Mouse (Mus musculus) layer of hippocampus, adult 8-10 months (tissue): ENCODE data around the gene Hgd. TPM values are rescaled to one million over a fixed set of nuclear protein-coding genes. Genes with fewer than 3 reads are reported as not detected.
A peak's percentile ranks its signal among the peaks of the same experiment; 100 is the strongest.

Experiments used
- DNase-seq, 2 experiments: peaks; one replicate each; pipeline ENCODE4 v3.0.0; 2022; ENCODE audit warnings: low spot score in 2 of 2
- total RNA-seq, 4 experiments: library from RNA; stranded (reverse); gene quantifications; 2 replicates each; pipeline ENCODE4 v1.2.4; 2022

Hgd gene
- under 1 TPM in 1 of 4 experiments, not detected in 3; 0.47 TPM for total RNA-seq

DNA sequence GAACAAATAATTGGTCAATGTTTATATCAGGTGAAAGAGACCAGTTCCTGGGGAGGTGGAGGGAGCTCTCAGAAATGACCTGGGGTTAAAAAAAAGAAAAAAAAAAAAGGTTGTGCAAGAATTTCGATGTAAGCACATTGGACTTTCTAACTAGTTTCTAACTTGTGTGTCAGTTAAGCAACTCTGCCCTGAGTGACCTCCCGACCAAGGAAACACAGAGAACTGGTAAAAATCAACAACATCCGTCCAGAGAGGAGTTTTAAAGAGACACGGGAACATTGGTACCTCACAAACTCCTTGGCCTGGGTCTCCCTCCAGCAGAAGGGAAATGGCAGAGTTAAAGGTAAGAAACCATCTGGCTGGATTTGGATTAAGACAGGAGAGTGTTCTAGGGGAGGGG, at the start of gene Hgd:
Gene Hgd (plus strand): TSS at position 160 of the 400 bp plus-strand sequence.
- no peak for DNase-seq

DNA sequence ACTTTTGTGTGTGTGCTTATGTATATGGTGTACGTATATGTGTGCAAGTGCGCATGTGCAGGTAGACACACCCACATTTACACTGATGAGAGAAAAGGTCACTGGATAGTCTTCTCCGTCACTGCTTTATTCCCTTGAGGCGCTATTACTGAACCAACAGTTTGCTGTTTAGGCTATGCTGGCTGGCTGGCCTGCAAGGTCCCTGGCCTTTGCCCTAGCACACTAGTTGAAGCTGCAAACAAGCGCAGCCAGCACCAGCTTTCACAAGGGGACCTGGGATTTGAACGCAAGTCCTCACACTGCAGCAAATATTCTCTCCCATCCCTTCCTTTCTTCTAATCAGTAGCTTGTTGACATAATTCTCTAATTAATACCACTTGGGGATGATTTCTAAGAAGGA, 49.8 kb upstream of the Hgd start:
- no peak for DNase-seq

DNA sequence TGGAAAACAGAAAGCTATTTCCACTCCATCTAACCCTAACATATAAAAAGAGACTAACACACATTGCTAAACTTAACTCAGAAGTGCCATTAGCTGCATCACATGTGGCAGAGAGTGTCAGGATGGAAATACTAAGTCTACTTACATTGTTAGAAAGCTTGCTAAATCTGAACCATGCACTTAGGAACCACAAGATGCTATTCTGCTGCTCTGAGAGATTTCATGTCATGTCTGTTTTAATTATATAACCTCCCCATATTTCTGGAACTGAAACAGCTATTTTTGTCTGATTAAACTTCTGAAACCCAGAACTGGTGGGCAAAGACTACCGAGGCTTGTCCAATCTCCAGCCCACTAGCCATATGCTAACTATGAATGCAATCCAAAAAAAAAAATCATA, 47.9 kb upstream of the Hgd start:
- no peak for DNase-seq

DNA sequence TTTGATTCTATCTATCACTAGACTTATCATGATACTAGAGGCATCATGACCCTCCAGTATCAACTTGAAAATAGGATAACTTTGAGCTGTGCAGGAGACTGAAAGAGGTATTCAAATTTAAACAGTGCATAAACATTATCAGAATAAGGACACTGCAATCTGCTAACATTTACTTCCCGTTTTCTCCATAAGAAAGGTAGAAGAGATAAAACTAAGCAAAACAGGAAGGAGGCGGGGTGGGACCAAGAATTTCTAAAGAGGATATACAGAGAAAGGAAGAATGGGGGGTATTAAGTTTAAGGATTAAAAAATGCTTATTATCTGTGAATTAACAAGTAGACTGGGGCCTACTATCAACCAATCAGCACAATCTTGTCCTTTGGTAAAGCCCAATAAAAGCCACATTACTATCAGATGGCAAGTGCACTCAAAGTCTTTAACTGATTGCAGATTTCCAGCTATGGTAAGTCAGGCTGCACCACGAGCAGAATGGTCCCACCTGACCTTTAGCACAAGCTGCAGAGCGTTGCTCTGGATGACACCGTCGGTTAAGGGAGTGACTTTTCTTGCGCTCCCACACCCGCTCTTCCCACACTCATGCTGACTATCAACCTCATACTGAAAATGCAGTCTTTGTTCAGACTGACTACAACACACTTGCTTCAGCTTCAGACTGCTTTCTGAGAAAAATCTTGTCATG, 46.4 kb upstream of the Hgd start:
- DNase-seq = no peak

DNA sequence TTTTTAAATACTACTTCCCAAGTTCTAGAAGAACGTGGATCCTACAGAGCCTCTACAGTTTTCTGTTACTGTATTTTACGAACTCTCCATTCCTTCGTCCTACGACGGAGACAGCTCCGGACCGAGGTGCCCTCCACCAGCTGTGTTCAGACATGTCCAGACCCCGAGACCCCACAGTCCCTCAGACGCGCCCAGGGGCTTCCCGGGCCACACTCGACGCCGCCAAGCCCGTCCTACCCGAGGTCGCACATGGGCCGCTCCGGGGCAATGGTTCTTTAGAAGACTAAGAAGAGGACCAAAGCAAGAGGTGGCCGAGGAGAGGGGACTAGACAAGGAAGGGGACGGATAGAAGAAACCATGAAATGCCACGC, 40.7 kb upstream of the Hgd start:
- no peak for DNase-seq

DNA sequence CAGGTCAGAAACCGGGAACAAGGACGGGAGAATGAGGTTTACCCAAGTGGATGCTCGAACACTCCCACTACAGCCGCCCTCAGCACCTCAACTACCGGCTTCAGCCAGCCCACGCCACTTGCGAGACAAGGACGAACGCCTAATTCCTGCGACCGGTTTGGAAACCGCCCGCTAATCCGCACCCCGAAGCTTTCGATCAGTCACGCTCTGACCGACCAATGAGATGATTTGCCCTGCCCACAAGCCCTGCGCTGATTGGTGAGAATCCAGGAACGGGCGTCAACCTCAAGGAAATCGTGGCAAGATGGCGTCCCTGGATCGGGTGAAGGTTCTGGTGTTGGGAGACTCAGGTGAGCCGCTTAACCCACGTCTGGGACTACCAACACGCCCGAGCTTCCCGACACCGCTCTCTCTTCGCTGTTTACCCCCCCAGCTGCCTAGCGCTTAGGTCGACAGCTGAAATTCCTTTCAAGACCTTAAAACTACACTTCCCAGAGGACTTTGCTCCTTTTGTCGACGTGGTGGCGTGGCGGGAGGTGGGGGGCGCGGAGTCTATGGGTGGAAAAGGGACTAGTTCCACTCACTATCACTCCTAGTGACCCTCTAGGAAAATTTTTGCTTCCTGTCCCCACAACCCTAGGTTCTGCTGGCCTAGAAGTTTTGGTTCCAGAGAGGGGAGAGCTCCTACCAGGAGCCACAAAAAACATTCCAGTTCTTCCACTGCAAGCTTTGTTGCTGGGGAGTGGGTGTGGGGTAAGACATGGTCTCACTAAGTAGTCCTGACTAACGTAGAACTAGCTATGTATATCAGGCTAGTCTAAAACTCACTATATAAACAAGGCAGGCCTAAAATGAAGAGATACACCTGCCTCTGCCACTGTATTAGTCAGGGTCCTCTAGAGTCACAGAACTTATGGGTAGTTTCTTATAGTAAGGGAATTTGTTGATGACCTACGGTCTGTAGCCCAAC, 40.1 kb upstream of the Hgd start, which contains the start of the genes Gtf2e1 and Rabl3:
Gene Gtf2e1 (minus strand): TSS at position 179 of the 970 bp plus-strand sequence.
Gene Rabl3 (plus strand): TSS at position 275 of the 970 bp plus-strand sequence.
- DNase-seq = peak; percentile 99

DNA sequence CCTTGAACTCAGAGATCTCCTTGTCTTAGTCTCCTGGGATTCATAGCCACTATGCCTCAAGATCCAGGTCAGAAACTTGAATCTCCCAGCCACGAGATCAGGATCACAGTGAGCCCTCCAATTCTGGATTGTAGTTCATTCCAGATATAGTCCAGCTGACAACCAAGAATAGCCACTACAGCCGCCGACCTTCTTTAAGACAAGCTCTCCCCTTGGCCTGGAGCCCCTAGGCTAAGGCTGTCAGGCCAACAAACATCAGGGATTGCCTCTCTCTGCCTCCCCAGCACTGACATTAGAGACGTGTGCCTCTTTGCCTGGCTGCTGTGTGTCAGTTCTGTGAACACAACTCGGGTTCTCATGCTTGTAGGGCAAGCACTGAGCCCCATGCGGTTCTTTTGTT, 39.2 kb upstream of the Hgd start:
- DNase-seq = no peak

DNA sequence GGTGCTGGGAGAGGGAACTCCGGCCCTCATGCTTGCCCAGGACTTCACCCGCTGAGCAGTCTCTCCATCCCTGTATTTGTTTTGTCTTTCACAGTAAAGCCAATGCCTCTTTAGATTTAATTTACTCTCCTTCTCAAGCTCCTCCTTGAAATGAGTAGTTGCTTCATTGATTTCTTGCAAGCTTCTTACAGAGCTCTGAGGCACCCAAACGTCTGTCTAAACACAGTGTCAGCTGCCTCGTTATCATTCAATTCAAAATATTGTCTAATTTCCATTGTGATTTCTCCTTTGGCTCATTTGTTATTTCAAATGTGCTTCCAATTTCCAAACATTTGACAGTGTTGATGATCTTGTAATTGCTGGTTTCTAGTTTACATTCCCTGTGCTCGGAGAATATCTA, 33.6 kb upstream of the Hgd start:
- DNase-seq = no peak

DNA sequence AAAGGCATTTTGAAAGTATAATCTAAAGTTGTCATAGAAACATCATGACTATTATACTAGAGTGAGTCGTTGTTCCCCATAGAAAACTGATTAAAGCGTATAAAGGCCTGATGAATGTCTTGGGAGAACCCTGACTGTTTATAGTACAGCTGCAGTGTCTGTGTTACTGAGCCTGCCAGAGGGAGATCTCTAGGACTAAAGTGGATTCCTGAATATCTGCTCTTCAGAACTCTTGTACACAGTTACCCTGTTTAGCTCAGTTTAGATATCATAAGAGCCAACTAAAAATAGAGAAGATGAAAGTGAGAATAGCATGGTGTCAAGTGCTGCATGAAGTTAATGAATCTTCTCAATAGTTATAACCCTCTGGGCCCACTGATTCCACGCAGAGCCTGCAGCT, 29.7 kb upstream of the Hgd start:
- no peak for DNase-seq

DNA sequence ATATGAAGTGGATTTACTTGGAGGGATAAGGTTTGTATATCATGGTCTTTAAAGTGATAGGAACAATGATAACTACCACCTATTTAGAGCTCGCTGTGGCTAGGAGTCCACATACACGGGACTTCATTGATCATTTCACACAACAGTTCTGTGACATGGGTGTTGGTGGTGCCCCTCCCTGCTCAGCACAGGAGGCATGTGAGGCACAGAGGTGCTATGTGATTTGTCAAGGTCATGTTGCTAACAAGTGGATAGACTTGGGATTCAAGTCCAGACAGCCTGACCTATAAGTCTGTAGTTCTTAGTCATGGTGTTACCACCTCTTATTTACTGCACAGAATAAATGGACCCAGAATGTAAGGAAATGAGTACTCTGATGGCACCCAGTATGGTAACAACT, 29.0 kb upstream of the Hgd start:
- DNase-seq = no peak

DNA sequence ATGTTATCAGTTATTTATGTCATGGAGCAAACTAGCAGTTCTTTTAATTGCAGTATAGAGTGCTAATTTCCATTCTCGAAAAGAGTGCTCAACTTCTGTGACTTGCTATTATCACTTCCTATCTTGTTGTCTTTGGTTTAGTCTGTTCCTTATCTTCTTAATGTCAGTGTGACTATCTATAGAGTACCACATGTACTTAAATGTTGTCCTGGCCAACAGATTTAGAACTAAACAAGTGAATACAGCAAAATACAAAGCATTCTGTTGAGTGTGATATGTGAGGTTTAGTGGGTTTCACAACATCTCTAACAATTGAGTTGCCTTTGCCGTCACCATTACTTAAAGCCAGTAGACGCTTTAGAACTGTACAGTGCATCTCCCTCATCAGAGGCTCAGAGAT, 27.1 kb upstream of the Hgd start:
- DNase-seq = no peak

DNA sequence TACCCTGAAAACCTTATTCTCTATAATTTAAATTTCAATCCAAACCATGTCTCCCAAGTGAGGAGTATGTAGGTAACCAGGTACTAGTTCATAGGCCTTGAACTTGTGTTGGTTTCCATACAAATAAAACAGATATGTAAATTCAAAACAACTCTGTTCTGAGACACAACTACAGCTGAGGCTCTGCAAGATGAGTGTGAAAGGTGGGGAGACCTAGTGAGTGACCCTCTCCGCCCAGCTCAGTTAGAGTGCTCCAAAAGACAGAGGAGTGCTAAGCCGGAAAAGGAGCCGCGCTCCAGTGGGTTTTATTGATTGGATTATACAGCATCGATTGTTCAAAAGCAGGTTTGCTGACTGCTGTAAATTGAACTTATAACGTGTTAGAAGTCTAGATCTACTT, 17.5 kb upstream of the Hgd start:
- DNase-seq = no peak

DNA sequence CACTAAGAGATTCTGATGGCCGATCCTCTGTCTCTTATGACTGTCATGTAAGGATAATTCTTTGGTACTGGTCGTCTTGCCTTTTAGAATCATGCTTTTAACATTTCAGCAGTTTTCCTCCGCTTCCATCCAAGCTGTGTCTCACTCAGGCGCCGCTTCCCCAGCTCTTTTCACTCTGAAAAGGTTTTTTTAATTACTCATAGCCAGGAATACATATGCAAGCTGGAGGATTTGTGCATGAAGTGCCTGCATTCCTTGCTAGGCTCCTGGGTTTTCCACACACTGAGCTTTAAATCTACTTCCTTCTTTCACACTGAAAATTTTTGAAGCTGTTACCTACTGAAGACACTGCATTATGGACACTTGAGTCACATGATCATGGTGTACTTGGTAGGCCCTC, 17.0 kb upstream of the Hgd start:
- no peak for DNase-seq

DNA sequence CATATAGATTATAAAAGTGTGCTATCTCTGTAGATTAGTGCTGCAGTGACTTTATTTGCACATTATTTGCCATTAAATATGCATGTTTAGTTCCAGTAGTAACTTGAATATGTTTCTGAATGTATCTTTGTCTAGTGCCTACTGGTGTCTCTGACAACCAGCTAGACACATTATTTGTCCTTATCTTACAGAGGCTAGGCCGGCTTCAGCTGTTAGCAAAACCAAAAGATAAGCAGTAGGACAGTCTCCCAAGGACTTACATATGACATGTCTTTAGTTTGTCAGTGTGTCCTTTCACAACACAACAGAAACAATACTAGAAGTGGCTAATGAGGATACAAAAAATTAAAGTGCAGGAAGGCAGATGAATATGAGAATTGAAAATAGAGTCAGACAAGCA, 14.8 kb upstream of the Hgd start:
- DNase-seq = no peak

DNA sequence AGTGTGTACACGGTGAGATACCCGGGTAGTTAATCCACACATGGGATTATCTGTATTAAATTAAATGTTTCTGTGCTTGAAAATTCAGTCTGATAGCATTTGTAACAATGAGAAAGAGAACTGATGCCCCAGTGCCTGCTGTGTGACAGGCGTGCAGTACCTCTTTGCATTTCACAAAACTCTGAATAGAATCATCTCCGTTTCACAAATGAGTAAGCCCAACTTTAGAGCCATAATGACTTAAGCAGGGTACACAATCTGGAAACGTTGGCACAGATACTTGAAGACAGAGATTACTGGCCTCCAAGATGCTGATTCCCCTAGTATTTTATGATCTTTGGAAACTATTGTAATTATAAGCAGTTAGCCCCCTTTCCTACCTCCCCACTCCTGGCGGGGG, 13.8 kb upstream of the Hgd start:
- no peak for DNase-seq

DNA sequence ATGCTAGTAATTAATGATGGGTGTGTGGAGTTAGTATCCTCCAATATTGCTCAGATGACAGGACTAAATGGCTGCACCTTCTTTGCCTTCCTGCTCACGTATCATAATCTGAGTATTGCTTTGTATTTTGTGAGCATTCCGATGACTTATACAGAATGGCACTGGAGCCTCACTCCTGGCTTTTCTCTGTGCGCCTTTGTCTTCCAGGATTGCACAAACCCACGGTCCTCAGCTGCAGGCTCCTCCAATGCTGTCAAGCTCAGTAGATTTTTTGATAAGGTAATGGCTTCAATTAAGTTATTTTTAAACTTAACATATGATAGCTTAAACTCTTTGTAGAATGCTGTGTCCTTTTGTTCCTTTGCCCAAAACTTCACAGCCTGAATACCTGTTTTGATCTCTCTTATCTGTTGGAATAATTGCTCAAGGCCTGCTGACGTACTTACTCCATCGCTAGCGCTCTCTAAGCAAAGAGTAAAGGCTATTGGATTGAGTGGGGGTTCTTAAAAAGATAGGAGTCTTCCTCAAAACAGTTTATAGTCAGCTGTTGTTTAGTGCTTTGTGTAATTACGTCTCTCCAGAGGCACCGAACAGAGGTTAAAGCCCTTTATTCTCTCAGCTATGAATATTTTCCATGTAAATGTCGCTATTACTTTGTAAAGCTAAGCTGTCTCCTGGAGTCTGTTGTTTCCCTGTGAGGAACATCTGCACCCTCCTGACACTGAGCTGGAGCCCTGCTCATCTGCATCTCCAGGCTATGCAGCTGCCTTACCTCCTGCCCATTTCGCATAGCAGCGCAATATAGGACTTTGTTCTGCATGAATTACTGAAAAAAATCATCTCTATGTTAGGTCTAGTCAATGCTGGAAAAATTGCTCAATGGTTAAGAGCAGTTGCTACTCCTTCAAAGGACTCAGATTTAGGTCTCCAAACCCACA, 12.6 kb upstream of the Hgd start:
- DNase-seq = no peak

DNA sequence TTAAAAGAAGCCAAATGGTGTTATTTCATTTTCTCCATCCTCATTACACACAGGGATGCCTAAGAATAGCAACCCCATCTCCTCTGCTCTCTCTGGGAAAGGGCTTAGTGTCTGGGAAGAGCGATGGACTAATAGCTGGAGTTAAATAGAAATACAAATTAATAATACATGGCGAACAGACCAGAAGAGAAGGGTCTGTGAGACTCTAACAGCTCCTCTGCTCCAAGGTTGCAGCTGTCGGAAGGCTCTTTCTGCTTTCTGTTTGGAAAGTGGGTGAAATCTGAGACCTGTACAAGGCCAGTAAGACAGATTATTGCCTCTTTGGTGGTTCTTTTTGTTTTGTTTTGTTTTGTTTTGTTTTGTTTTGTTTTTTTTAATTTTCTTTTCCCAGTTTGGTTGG, 8.4 kb upstream of the Hgd start:
- no peak for DNase-seq

DNA sequence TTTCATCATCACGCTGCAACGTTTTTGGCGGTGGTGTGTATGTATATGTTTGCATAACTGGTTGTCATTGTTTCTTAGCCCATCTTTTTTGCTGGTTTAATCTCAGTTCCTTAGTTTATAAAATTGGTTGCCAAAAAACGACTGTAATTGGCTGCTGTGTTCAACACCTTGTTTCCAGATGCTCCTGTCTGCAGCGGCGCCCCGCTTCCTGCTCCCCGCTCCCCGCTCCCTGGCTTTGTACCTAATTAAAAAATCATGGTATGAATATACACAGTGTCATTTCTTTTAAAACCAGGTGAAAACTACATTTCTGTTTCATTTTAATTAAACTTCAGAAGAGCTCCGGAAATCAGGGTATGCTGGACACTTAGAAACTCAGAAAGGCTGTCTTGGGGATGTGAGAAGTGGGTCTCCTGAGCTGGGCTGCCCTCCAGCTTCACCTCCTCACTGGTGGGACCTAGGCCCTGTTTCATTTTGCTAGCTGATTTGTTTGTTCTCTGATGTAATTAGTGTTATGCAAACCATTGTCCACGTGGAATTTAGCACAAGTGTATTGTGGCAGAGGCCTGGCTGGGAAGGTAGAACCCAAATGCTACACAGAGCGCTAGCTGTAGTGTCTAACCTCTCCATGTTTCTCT, 7.7 kb upstream of the Hgd start:
- DNase-seq = no peak

DNA sequence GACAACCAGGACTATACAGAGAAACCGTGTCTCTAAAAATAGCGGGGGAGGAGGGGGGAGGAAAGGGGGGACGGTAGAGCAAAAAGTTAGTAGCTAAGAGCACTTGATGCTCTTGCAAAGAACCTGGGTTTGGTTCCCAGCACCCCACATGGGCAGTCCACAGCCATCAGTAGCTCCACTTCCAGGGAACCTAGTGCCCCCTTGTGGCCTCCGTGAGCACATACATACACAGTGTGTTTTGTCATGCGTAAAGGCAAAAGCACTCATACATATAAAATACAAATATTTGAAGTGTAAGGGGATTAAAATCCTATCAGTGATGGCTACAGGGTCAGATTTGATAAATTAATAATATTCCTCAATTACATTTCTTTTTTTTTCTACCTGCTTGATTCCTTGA, 6.9 kb upstream of the Hgd start:
- DNase-seq = no peak

DNA sequence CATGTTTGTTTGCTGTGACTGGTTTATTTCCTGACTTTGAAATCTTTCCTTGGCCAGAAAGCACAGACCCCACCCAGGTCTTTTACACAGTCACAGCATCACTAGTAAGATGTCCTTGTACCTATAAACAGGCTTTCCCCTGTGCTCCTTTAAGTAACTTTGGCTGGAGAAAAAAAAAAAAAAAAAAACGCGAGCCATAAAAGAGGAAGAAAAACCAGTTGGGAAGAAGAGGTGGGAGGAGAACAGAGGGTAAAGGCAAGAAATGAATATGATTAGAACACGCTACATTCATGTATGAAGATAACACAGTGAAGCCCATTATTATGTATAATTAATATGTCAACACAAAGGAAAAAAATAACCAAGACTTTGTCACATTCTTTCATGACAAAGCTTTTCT, 4.6 kb upstream of the Hgd start:
- no peak for DNase-seq

DNA sequence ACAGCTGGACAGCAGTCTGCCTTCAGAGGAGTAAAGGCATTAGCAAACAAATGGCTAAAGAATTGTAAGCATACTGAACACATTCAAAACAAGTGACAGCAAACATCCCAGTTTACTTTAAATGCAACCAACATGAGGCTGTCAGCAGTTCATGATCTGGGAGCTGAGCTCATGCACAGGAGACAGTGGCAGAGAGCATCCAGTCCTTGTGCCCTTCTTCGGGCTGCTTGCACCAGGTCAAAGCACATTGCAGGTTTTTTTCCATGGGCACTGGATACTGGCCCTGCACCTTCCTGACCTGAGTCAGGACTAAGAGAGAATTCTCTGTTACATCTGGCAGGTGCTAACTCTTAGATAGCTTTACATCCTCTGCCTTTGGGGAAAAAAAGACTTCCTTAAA, 362 bp upstream of the Hgd start:
- DNase-seq = no peak
